Mouse (Mus musculus) forebrain, embryonic 13.5 days (tissue): Measurements from ENCODE around the gene Foxf2. TPM values are rescaled to one million over a fixed set of nuclear protein-coding genes. Genes with fewer than 3 reads are reported as not detected.

Source experiments
- ATAC-seq: fragments of 200-750 bp; cut with Nextera tagmentation; 2 replicates; pipeline ENCODE4 v1.8.0; 2017
- H3K27ac ChIP-seq: fragments of 300-500 bp; sonication (generic); 2 replicates; pipeline ENCODE4 v1.5.1; 2015; ENCODE audit warnings: inconsistent platforms, mild to moderate bottlenecking, moderate library complexity
- H3K27me3 ChIP-seq: fragments of 300-500 bp; sonication (generic); 2 replicates; pipeline ENCODE4 v1.6.1; 2015; ENCODE audit warnings: mild to moderate bottlenecking, inconsistent platforms
- H3K36me3 ChIP-seq: fragments of 300-500 bp; sonication (generic); 2 replicates; pipeline ENCODE4 v1.6.1; 2015; ENCODE audit warnings: mild to moderate bottlenecking, inconsistent platforms; ENCODE audit not compliant: poor library complexity, severe bottlenecking
- H3K4me1 ChIP-seq: fragments of 300-500 bp; sonication (generic); 2 replicates; pipeline ENCODE4 v1.6.1; 2015; ENCODE audit warnings: inconsistent platforms
- H3K4me2 ChIP-seq: fragments of 300-500 bp; sonication (generic); 2 replicates; pipeline ENCODE4 v1.6.1; 2015; ENCODE audit warnings: inconsistent platforms, mild to moderate bottlenecking, moderate library complexity
- H3K4me3 ChIP-seq: fragments of 300-500 bp; sonication (generic); 2 replicates; pipeline ENCODE4 v1.5.1; 2015; ENCODE audit warnings: mild to moderate bottlenecking, inconsistent platforms
- H3K9ac ChIP-seq: fragments of 300-500 bp; sonication (generic); 2 replicates; pipeline ENCODE4 v1.6.1; 2015; ENCODE audit warnings: mild to moderate bottlenecking, inconsistent platforms
- H3K9me3 ChIP-seq: fragments of 300-500 bp; sonication (generic); replicated peaks from 2 replicates; pipeline ENCODE4 v1.6.1; 2016; ENCODE audit warnings: inconsistent platforms
- WGBS: fragments of 180-500 bp; shearing (Covaris S2); methylation state at CpG from one replicate; pipeline ENCODE4 v1.1.7; 2015; 5-methylcytosine and 5-hydroxymethylcytosine counted together
- polyA plus RNA-seq: library from polyadenylated mRNA; unstranded; fragments of >200 nt; fragmentation: Nextera tagmentation; extraction: Ambion mirVana; gene quantifications from 2 replicates; pipeline ENCODE4 v1.2.1, GENCODE M21; 2015

Foxf2 gene
- polyA plus RNA-seq, 1 experiment from 2014 or later: 3.4 TPM

DNA sequence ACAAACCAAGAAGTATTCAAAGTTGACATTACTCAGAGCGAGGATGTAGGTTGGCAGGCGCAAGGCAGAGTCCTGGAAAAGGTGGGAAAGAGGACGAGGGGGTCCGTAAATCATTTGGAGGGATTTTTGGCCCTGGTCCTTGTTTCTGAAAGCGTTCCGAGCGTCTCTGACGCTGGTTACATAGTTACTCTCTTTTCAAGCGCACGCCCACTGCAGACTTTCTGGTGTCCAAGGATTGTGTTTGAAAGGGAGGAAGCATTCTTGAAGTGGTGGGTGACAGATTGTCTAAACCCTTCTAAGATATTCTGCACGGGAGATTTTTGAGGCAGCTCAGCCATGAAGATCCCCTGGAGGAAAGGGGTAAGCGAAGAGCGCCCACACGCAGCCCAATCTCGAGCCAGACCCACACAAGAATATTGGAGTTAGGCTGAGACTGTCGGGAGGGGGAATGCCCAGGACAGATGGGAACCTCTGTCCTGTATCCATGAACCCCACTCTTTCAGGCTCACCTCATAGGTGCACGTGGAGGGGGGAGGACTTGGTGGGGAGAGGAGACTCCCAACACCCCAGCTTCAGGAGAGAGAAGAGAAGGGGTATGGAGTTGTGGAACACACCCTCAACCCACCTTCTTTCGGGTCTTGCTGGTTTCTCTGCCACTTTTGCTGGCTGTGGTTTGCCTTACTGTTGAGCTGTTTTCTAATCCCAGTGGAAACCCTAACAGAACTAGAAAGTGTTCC, 6.5 kb upstream of the Foxf2 start:
- 2% methylated on average over 18 of the region's 18 CpGs for WGBS
- Histone ChIP-seq H3K4me2 (peak overlapping the region; percentile 56), H3K27ac (no peak overlapping the region)

GRCm38 (mm10) chr13:31619826-31620498, 5.7 kb upstream of the Foxf2 start:
- ATAC-seq: no peak
- Histone ChIP-seq H3K27me3 (peaks cover 98% of the 10 kb centered on the region), H3K4me1 (peaks cover 11% of the 10 kb centered on the region), H3K4me2 (no peak overlapping the region), H3K27ac (no peak overlapping the region), H3K36me3 (no peaks in the 10 kb centered on the region), H3K4me3 (no peak overlapping the region), H3K9ac (no peak overlapping the region), H3K9me3 (no peaks in the 10 kb centered on the region)
- WGBS: under 1% methylated on average over 33 of the region's 33 CpGs

More for the DNA sequence above, 6.5 kb upstream of the Foxf2 start:
- H3K4me3 ChIP-seq: 0 out of 2 replicates have a peak overlapping the region, but pooled peaks have one; percentile 32
- H3K36me3 ChIP-seq: no peaks in the 10 kb centered on the region
- no peak overlapping the region for H3K9ac ChIP-seq
- peaks cover 8% of the 10 kb centered on the region for H3K4me1 ChIP-seq
- ATAC-seq: no peak
- H3K27me3 ChIP-seq: peaks cover 98% of the 10 kb centered on the region
- H3K9me3 ChIP-seq: no peaks in the 10 kb centered on the region

DNA sequence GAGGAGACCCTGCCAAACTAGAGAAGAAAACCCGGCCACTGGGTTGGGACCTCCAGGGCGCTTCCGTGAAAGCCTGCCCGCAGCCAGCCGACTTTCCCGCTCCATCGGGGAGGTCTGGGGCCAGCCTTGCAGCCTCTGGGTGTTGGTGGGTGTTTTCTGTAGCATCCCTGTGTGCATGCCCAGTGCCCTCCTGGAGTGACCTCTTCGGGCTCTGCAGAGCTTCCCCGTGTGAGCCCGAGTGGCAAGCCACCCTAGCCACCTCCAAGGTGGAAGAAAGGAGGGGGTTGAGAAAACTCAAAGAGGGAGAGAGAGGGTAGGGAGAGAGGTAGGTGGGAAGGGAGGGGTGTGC, 5.1 kb upstream of the Foxf2 start:
- Histone ChIP-seq H3K4me3 (no peak overlapping the region), H3K4me1 (peaks cover 16% of the 10 kb centered on the region), H3K4me2 (no peak overlapping the region), H3K36me3 (no peaks in the 10 kb centered on the region), H3K9ac (no peak overlapping the region), H3K27me3 (peaks cover 98% of the 10 kb centered on the region), H3K9me3 (no peaks in the 10 kb centered on the region), H3K27ac (no peak overlapping the region)
- 0% methylated on average over 10 of the region's 10 CpGs for WGBS
- ATAC-seq: no peak

DNA sequence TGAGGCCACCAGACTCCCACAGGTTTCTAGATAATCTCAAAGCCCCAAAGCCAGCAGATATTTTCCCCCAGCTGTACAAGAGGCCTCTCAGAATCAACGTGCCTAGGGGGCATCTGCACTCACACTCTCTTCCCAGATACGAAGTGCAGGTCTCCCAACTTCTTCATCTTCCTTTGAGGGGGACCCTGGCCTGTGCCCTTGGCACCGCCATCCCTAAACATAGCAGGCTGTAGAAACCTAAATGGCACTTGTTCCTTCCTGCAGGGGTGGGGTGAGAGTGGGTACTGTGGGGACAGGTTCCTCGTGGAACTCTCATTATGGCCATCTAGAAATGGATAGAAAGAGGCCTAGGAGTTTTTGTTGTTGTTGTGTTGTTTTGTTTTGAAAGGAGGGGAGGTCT, 4.7 kb upstream of the Foxf2 start:
- no peaks in the 10 kb centered on the region for H3K9me3 ChIP-seq

GRCm38 (mm10) chr13:31621741-31622140, 3.9 kb upstream of the Foxf2 start:
- H3K27ac ChIP-seq: no peak overlapping the region
- H3K36me3 ChIP-seq: no peaks in the 10 kb centered on the region
- H3K4me2 ChIP-seq: no peak overlapping the region
- peaks cover 28% of the 10 kb centered on the region for H3K4me1 ChIP-seq
- H3K4me3 ChIP-seq: no peak overlapping the region
- no peak overlapping the region for H3K9ac ChIP-seq
- peaks cover 98% of the 10 kb centered on the region for H3K27me3 ChIP-seq
- no peaks in the 10 kb centered on the region for H3K9me3 ChIP-seq
- 3% methylated on average over 9 of the region's 9 CpGs for WGBS
- no peak for ATAC-seq

More for the DNA sequence above, 4.7 kb upstream of the Foxf2 start:
- 0% methylated on average over 4 of the region's 4 CpGs for WGBS
- Histone ChIP-seq H3K36me3 (no peaks in the 10 kb centered on the region), H3K4me1 (peaks cover 20% of the 10 kb centered on the region), H3K4me3 (no peak overlapping the region), H3K9ac (no peak overlapping the region), H3K27me3 (peaks cover 98% of the 10 kb centered on the region), H3K27ac (no peak overlapping the region), H3K4me2 (no peak overlapping the region)
- ATAC-seq: no peak

DNA sequence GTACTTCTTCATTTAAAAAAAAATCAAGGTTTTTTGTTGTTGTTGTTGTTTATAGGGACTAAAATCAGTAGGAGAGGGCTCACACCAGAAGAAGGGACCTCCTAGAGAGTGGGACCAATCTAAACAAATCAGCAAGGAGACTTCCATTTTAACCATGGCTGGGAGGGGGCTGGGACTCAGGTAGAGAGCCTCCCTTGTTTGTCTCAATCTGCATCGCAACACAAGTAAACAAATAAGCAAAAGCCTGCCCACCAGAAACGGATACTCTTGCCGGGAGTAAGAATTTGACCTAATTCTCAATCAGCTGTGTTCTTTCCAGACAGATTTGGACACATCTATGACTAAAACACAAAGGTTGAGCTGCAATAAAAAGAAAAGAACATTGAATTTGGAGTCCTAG, 3.2 kb upstream of the Foxf2 start:
- Histone ChIP-seq H3K27me3 (peaks cover 98% of the 10 kb centered on the region), H3K9me3 (no peaks in the 10 kb centered on the region), H3K4me1 (peaks cover 32% of the 10 kb centered on the region), H3K4me2 (no peak overlapping the region), H3K9ac (no peak overlapping the region), H3K27ac (no peak overlapping the region), H3K36me3 (no peaks in the 10 kb centered on the region), H3K4me3 (no peak overlapping the region)
- ATAC-seq: no peak
- WGBS: under 1% methylated on average over 3 of the region's 3 CpGs

- H3K4me2 ChIP-seq: no peak overlapping the region
- no peak for ATAC-seq
- H3K27ac ChIP-seq: no peak overlapping the region
- H3K9ac ChIP-seq: no peak overlapping the region
- WGBS: 2% methylated on average over 6 of the region's 6 CpGs
- peaks cover 99% of the 10 kb centered on the region for H3K27me3 ChIP-seq
- no peaks in the 10 kb centered on the region for H3K36me3 ChIP-seq
- no peaks in the 10 kb centered on the region for H3K9me3 ChIP-seq
- peaks cover 27% of the 10 kb centered on the region for H3K4me1 ChIP-seq
- no peak overlapping the region for H3K4me3 ChIP-seq
These were observed 2.3 kb upstream of the Foxf2 start for GRCm38 (mm10) chr13:31623291-31623690.

DNA sequence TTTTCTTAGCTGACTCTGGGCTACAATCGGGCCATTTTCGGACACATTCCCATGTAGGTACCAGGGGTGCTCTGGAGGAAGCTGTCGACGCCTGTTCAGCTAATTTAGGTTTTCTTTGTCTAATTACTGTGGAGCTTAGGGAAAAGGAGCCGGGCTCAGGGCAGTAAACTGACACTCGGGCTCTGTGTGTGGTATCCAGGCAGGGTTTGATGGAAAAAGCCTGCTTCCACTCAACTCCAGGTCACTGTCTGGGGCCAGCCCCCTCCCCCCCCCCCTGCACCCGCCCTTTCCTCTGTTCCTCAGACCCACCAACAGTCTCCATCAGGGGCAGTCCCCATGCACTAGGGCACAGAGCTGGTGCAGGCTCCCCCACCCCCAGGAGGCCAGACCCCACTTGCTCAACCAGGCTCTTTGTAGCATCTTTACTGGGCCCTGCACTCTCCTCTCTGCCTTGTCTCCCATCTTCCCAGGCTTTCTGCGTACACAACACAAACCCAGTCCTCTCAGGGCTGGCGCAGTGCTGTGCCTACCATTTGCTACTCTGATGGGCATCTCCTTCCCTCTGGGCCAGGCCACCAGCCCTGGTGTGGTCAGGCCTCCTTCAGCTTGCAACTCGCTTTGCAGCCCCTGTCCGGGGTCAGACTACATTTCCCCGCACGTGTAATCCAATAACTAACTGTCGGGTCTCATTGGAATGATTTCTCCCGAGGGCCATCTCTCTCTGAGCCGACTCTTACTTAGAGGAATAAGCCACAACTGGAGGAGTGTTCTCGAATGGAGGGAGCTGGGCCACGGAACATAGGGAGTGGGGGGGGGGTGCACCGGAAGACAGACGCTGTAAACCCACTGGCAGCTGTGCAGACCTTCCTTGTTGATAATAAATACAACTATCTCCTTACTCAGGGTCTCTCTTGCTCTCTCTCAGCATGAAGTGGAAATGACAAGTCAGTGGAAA, 1.4 kb upstream of the Foxf2 start:
- WGBS: under 1% methylated on average over 20 of the region's 20 CpGs
- H3K36me3 ChIP-seq: no peaks in the 10 kb centered on the region
- ATAC-seq: no peak
- peak overlapping the region; percentile 7; the same call in 1 of the 2 replicates for H3K4me3 ChIP-seq
- H3K27me3 ChIP-seq: peaks cover 99% of the 10 kb centered on the region
- peak overlapping the region; percentile 76; the same call in 1 of the 2 replicates for H3K4me2 ChIP-seq
- H3K27ac ChIP-seq: no peak overlapping the region
- H3K4me1 ChIP-seq: peaks cover 30% of the 10 kb centered on the region
- no peak overlapping the region for H3K9ac ChIP-seq
- no peaks in the 10 kb centered on the region for H3K9me3 ChIP-seq

- Histone ChIP-seq H3K27me3 (peaks cover 99% of the 10 kb centered on the region), H3K4me3 (peak overlapping the region; percentile 44), H3K9me3 (no peaks in the 10 kb centered on the region), H3K9ac (no peak overlapping the region), H3K4me2 (peak overlapping the region; percentile 76), H3K36me3 (no peaks in the 10 kb centered on the region), H3K27ac (no peak overlapping the region), H3K4me1 (peaks cover 35% of the 10 kb centered on the region)
- ATAC-seq: peak; percentile 22
- 0% methylated on average over 13 of the region's 13 CpGs for WGBS
These were observed 667 bp upstream of the Foxf2 start for GRCm38 (mm10) chr13:31624966-31625332.

DNA sequence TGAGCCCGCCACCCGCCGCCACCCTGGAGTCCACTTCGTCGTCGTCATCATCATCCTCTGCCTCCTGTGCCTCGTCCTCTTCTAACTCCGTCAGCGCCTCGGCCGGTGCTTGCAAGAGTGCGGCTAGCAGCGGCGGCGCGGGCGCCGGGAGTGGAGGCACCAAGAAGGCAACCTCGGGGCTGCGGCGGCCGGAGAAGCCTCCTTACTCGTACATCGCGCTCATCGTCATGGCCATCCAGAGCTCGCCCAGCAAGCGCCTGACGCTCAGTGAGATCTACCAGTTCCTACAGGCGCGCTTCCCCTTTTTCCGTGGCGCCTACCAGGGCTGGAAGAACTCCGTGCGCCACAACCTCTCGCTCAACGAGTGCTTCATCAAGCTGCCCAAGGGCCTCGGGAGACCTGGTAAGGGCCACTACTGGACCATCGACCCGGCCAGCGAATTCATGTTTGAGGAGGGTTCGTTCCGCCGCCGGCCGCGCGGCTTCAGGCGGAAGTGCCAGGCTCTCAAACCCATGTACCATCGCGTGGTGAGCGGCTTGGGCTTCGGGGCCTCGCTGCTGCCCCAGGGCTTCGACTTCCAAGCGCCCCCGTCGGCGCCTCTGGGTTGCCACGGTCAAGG, 676 bp downstream of the Foxf2 start:
- peak; percentile 20 for ATAC-seq
- WGBS: under 1% methylated on average over 59 of the region's 60 CpGs
- Histone ChIP-seq H3K4me1 (peaks cover 35% of the 10 kb centered on the region), H3K4me2 (peak overlapping the region; percentile 76), H3K27me3 (peaks cover 99% of the 10 kb centered on the region), H3K36me3 (no peaks in the 10 kb centered on the region), H3K9me3 (no peaks in the 10 kb centered on the region), H3K27ac (no peak overlapping the region), H3K9ac (peak overlapping the region; percentile 55), H3K4me3 (peak overlapping the region; percentile 44)

DNA sequence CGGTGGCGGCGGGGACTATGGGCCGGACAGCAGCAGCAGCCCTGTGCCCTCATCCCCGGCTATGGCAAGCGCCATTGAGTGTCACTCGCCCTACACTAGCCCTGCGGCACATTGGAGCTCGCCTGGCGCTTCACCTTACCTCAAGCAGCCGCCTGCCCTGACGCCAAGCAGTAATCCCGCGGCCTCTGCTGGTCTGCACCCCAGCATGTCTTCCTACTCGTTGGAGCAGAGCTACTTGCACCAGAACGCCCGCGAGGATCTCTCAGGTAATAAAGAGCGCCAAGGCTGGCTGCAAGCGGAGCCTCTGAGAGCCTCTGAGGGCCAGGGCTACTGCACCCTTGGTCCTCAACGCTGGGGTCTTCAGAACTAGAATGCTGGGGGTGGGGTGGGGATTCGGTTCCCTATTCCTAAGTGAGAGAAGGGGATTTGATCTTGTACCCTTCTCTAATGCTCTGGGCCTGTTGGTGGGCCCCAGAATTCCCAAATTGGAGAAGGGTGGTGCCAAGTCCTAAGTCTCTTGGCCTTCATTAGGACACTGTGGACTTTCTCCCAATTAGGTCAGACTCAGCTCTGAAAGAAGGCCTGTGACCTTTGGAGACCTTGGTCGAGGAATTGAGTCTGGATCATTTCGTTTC, 1.5 kb downstream of the Foxf2 start:
- Histone ChIP-seq H3K27me3 (peaks cover 99% of the 10 kb centered on the region), H3K4me3 (peak overlapping the region; percentile 44), H3K9me3 (no peaks in the 10 kb centered on the region), H3K36me3 (no peaks in the 10 kb centered on the region), H3K9ac (peak overlapping the region; percentile 55; the same call in 1 of the 2 replicates), H3K4me2 (peak overlapping the region; percentile 76), H3K4me1 (peaks cover 35% of the 10 kb centered on the region), H3K27ac (no peak overlapping the region)
- ATAC-seq: no peak
- under 1% methylated on average over 24 of the region's 24 CpGs for WGBS
